Mouse (Mus musculus): Measurements from ENCODE around the gene Magi2. TPM values are rescaled to one million over a fixed set of nuclear protein-coding genes. Genes with fewer than 3 reads are reported as not detected.
A peak's percentile ranks its signal among the peaks of the same experiment; 100 is the strongest.

Gene Magi2
- polyA plus RNA-seq (2015; fragmentation: Nextera tagmentation; extraction: Ambion mirVana): 2.7 TPM in 2 replicates

DNA sequence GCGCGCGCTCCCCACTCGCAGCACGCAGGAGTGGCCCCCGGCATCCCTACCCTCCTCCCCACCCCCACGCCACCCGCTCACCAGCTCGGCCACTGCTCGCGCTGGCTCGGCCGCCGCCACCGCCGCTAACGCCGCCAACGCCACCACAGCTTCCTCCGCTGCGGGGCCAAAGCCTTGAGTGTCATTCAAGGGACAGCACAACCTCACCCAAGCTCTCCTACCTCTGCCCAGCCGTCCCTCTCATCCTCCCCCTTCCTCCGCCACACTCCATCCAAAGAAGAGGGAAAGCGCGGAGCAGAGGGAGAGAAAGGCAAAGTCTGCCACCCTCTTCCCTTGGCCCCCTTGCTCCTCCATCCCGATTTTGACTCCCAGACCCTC, at the start of gene Magi2:
TSS of gene Magi2 (plus strand) at position 171 of the 378 bp plus-strand sequence.
- Histone ChIP-seq H3K4me3 (peak within 1 kb of the TSS; percentile 76), H3K9me3 (no peaks in the 10 kb centered on the region), H3K27ac (replicated peaks) (peak within 1 kb of the TSS; percentile 80), H3K4me2 (peak within 1 kb of the TSS; percentile 98), H3K36me3 (no peaks in the 10 kb centered on the region), H3K27me3 (replicated peaks) (peaks cover 19% of the 10 kb centered on the region), H3K9ac (peak within 1 kb of the TSS; percentile 86), H3K4me1 (peaks cover 22% of the 10 kb centered on the region)
- ATAC-seq (ENCODE audit: extremely low read depth, insufficient number of reproducible peaks, low FRiP score, low TSS enrichment): no peak; the same call in 1 of the 2 replicates
- WGBS: 0% methylated on average over 24 of the region's 26 CpGs

DNA sequence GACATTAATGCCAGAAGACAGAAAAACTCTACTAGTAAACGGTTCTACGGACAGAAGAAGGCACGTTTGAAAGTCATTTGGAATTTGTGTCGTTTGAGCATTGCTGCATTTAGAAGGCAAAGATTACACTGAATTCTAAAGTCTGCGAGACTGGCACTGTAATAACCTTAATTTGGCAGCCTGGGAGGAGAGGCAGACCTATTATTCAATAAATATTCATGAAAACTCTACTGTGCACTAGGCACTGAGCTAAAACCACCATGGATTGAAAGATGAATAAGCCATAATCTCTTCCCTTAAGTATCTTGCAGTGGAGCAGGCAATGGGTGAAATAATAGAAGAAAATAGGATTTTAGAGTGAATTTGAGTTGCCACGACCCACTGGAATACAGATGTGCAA, 48.2 kb upstream of the Magi2 start:
- Histone ChIP-seq H3K4me3 (no peak overlapping the region), H3K4me2 (no peak overlapping the region), H3K36me3 (no peaks in the 10 kb centered on the region), H3K9ac (no peak overlapping the region), H3K27ac (replicated peaks) (no peak overlapping the region), H3K4me1 (no peaks in the 10 kb centered on the region), H3K27me3 (replicated peaks) (no peaks in the 10 kb centered on the region), H3K9me3 (no peaks in the 10 kb centered on the region)
- ATAC-seq (ENCODE audit: extremely low read depth, insufficient number of reproducible peaks, low FRiP score, low TSS enrichment): no peak
- 70% methylated on average over 6 of the region's 6 CpGs for WGBS

DNA sequence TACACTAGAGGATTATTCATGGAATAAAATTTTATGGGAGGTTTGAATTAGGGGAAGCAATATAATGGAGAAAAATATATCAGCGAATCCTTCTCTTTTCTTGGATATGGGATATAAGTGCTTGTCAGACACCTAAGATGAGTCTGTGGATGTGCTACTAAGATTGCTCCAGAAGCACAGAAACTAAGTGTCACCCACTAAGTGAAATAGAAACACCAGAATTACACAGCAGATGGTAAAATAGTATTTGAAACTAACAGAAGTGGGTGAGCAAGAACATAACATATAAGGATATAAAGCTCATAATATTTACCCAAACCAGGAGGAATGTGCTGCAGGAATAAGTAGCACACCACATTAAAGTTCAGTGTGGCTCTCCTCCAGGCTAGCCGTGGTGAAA, 40.7 kb upstream of the Magi2 start:
- Histone ChIP-seq H3K9ac (no peak overlapping the region), H3K9me3 (no peaks in the 10 kb centered on the region), H3K27me3 (replicated peaks) (no peaks in the 10 kb centered on the region), H3K36me3 (no peaks in the 10 kb centered on the region), H3K27ac (replicated peaks) (no peak overlapping the region), H3K4me1 (no peaks in the 10 kb centered on the region), H3K4me3 (no peak overlapping the region), H3K4me2 (no peak overlapping the region)
- ATAC-seq (ENCODE audit: extremely low read depth, insufficient number of reproducible peaks, low FRiP score, low TSS enrichment): no peak
- 79% methylated on average over 2 of the region's 2 CpGs for WGBS

DNA sequence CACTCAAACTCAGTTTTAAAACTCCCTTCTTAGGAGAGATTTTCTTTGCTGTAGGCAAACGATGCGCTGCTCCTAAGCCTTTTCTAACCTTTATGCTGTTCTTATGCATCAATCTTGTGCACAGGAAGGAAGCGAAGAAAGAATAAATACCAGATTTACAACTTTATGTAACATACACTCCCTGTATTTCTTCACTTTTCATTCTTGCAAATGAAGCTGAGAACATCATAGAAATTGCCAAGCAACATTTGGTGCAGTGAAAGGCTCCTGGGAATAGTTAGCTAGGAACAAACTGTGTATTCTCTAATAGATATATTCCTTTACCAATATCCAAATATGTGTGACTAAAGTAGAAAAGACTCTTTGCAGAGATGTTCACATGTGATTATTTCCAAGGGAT, 15.2 kb upstream of the Magi2 start:
- H3K27me3 ChIP-seq (replicated peaks): no peaks in the 10 kb centered on the region
- H3K9ac ChIP-seq: no peak overlapping the region
- WGBS: 82% methylated on average over 3 of the region's 3 CpGs
- no peaks in the 10 kb centered on the region for H3K36me3 ChIP-seq
- no peak for ATAC-seq (ENCODE audit: extremely low read depth, insufficient number of reproducible peaks, low FRiP score, low TSS enrichment)
- H3K4me1 ChIP-seq: no peaks in the 10 kb centered on the region
- H3K27ac ChIP-seq (replicated peaks): no peak overlapping the region
- no peaks in the 10 kb centered on the region for H3K9me3 ChIP-seq
- H3K4me3 ChIP-seq: no peak overlapping the region
- H3K4me2 ChIP-seq: no peak overlapping the region

GRCm38 (mm10) chr5:19226144-19226865, 531 bp upstream of the Magi2 start:
- under 1% methylated on average over 43 of the region's 51 CpGs for WGBS
- Histone ChIP-seq H3K4me1 (peaks cover 22% of the 10 kb centered on the region), H3K36me3 (no peaks in the 10 kb centered on the region), H3K9me3 (no peaks in the 10 kb centered on the region), H3K9ac (peak overlapping the region; percentile 86), H3K27me3 (replicated peaks) (peaks cover 19% of the 10 kb centered on the region), H3K4me3 (peak overlapping the region; percentile 76), H3K4me2 (peak overlapping the region; percentile 98), H3K27ac (replicated peaks) (peak overlapping the region; percentile 80)
- peak; percentile 74 for ATAC-seq (ENCODE audit: extremely low read depth, insufficient number of reproducible peaks, low FRiP score, low TSS enrichment)

- Histone ChIP-seq H3K9ac (peak overlapping the region; percentile 86), H3K9me3 (no peaks in the 10 kb centered on the region), H3K4me2 (peak overlapping the region; percentile 98), H3K4me1 (peaks cover 22% of the 10 kb centered on the region), H3K27ac (replicated peaks) (peak overlapping the region; percentile 80), H3K4me3 (peak overlapping the region; percentile 76), H3K27me3 (replicated peaks) (peaks cover 19% of the 10 kb centered on the region), H3K36me3 (no peaks in the 10 kb centered on the region)
- ATAC-seq (ENCODE audit: extremely low read depth, insufficient number of reproducible peaks, low FRiP score, low TSS enrichment): no peak
- 0% methylated on average over 21 of the region's 21 CpGs for WGBS
These were observed 445 bp downstream of the Magi2 start for GRCm38 (mm10) chr5:19227281-19227680.

- under 1% methylated on average over 14 of the region's 14 CpGs for WGBS
- Histone ChIP-seq H3K4me2 (peak overlapping the region; percentile 98), H3K9me3 (no peaks in the 10 kb centered on the region), H3K27me3 (replicated peaks) (peaks cover 19% of the 10 kb centered on the region), H3K4me3 (peak overlapping the region; percentile 76), H3K27ac (replicated peaks) (no peak overlapping the region), H3K36me3 (no peaks in the 10 kb centered on the region), H3K4me1 (peaks cover 22% of the 10 kb centered on the region), H3K9ac (peak overlapping the region; percentile 86)
- ATAC-seq (ENCODE audit: extremely low read depth, insufficient number of reproducible peaks, low FRiP score, low TSS enrichment): no peak
These were observed 1.0 kb downstream of the Magi2 start for GRCm38 (mm10) chr5:19227791-19228331.

DNA sequence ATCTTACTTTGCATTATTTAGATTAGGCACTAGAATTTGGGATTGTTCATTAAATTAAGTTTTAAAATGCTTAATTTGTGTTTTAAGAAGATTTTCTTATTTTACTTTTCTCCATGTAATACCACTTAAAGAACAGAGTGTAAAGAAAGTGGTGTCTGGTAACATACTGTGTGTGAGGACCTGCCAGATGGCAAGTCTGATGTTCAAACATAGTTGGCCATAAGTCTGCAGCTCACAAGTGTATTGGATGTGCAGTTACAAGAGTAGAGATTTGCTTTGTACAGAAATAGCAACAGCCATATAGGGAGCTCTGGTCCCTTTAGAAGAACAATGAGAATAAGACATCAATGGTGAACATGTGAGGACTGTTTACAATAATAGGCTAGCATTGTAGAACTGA, 15.0 kb downstream of the Magi2 start:
- H3K27me3 ChIP-seq (replicated peaks): no peaks in the 10 kb centered on the region
- H3K9ac ChIP-seq: no peak overlapping the region
- H3K36me3 ChIP-seq: no peaks in the 10 kb centered on the region
- H3K9me3 ChIP-seq: no peaks in the 10 kb centered on the region
- H3K4me3 ChIP-seq: no peak overlapping the region
- no peak overlapping the region for H3K4me2 ChIP-seq
- no peak overlapping the region for H3K27ac ChIP-seq (replicated peaks)
- H3K4me1 ChIP-seq: no peaks in the 10 kb centered on the region
- ATAC-seq (ENCODE audit: extremely low read depth, insufficient number of reproducible peaks, low FRiP score, low TSS enrichment): no peak

GRCm38 (mm10) chr5:19246426-19246825, 19.6 kb downstream of the Magi2 start:
- Histone ChIP-seq H3K27ac (replicated peaks) (no peak overlapping the region), H3K36me3 (no peaks in the 10 kb centered on the region), H3K4me3 (no peak overlapping the region), H3K9ac (no peak overlapping the region), H3K4me1 (no peaks in the 10 kb centered on the region), H3K4me2 (no peak overlapping the region), H3K27me3 (replicated peaks) (no peaks in the 10 kb centered on the region), H3K9me3 (no peaks in the 10 kb centered on the region)
- ATAC-seq (ENCODE audit: extremely low read depth, insufficient number of reproducible peaks, low FRiP score, low TSS enrichment): no peak
- 34% methylated on average over 2 of the region's 2 CpGs for WGBS

GRCm38 (mm10) chr5:19247266-19247665, 20.4 kb downstream of the Magi2 start:
- H3K27me3 ChIP-seq (replicated peaks): no peaks in the 10 kb centered on the region
- 76% methylated on average over 3 of the region's 3 CpGs for WGBS
- no peak overlapping the region for H3K27ac ChIP-seq (replicated peaks)
- no peaks in the 10 kb centered on the region for H3K9me3 ChIP-seq
- H3K4me2 ChIP-seq: no peak overlapping the region
- no peaks in the 10 kb centered on the region for H3K36me3 ChIP-seq
- H3K4me1 ChIP-seq: no peaks in the 10 kb centered on the region
- no peak overlapping the region for H3K9ac ChIP-seq
- no peak overlapping the region for H3K4me3 ChIP-seq
- ATAC-seq (ENCODE audit: extremely low read depth, insufficient number of reproducible peaks, low FRiP score, low TSS enrichment): no peak

DNA sequence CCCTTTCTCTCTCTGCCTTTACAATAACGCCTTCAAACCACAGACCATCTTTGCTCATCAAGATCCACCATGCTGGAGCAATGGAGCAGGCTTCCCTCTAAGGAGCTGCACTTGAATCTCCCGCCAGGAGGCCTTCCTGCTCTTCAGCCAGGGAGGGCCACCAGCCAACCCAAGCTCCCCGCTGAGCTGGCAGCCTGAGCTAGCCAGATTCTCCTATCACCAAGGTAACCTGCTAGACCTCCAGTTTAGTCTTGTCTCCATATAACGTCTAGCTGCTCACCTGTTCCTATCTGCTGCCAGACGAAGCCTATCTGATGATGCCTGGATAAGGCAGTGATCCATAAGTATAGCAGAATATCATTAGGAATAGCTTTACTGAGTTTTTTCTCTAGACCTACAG, 36.0 kb downstream of the Magi2 start:
- WGBS: 38% methylated on average over 5 of the region's 5 CpGs
- Histone ChIP-seq H3K9me3 (no peaks in the 10 kb centered on the region), H3K4me3 (no peak overlapping the region), H3K27me3 (replicated peaks) (no peaks in the 10 kb centered on the region), H3K27ac (replicated peaks) (no peak overlapping the region), H3K9ac (no peak overlapping the region), H3K36me3 (no peaks in the 10 kb centered on the region), H3K4me2 (no peak overlapping the region), H3K4me1 (no peaks in the 10 kb centered on the region)
- no peak for ATAC-seq (ENCODE audit: extremely low read depth, insufficient number of reproducible peaks, low FRiP score, low TSS enrichment)

DNA sequence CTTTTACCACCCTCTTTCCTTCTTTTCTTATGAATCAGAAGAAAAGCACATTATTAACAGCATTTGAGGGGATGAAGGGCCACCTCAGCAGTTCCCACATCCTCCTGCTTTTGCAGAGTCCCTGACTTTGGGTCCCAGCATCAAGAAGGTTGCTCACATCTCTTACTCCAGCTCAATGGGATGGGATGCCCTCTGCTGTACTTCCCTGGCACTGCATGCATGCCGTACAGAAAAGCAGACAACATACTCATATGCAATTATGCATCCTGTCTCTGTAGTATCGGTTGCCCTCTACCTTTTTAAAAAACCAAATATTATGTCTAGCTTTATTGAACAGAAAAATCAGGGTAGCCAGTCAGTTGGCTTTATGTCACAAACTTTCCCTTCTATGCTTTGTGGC, 37.8 kb downstream of the Magi2 start:
- WGBS: 64% methylated on average over 2 of the region's 2 CpGs
- no peak for ATAC-seq (ENCODE audit: extremely low read depth, insufficient number of reproducible peaks, low FRiP score, low TSS enrichment)
- H3K9ac ChIP-seq: no peak overlapping the region
- H3K4me1 ChIP-seq: no peaks in the 10 kb centered on the region
- no peaks in the 10 kb centered on the region for H3K27me3 ChIP-seq (replicated peaks)
- H3K36me3 ChIP-seq: no peaks in the 10 kb centered on the region
- H3K27ac ChIP-seq (replicated peaks): no peak overlapping the region
- H3K9me3 ChIP-seq: no peaks in the 10 kb centered on the region
- no peak overlapping the region for H3K4me3 ChIP-seq
- H3K4me2 ChIP-seq: no peak overlapping the region
